Mouse (Mus musculus): ENCODE results near the gene Slc15a1. TPM values are rescaled to one million over a fixed set of nuclear protein-coding genes. Genes with fewer than 3 reads are reported as not detected.
"Not testable (repeated sequence)": the region's sequence is repeated elsewhere in the genome, so short reads cannot be mapped to it uniquely, and the experiment has no call there.

Gene Slc15a1
- polyA plus RNA-seq, 1 experiment from 2014 or later: 0.06 TPM

GRCm38 (mm10) chr14:121425004-121425793, 79.9 kb downstream of the Slc15a1 start:
- Histone ChIP-seq H3K4me1 (no peaks in the 10 kb centered on the region), H3K9ac (no peak overlapping the region), H3K27me3 (no peaks in the 10 kb centered on the region), H3K4me2 (replicated peaks) (no peak overlapping the region), H3K27ac (no peak overlapping the region), H3K4me3 (no peak overlapping the region), H3K36me3 (no peaks in the 10 kb centered on the region), H3K9me3 (peaks cover 11% of the 10 kb centered on the region)
- 0 out of 2 replicates have a peak, but pooled peaks have one; percentile 41 for ATAC-seq (ENCODE audit: insufficient number of reproducible peaks, insufficient read depth, low FRiP score, low TSS enrichment)
- WGBS: 80% methylated on average over 7 of the region's 7 CpGs

- no peaks in the 10 kb centered on the region for H3K36me3 ChIP-seq
- 57% methylated on average over 7 of the region's 7 CpGs for whole genome bisulfite sequencing
Observed at GRCm38 (mm10) chr14:121423341-121423751, 81.7 kb downstream of the Slc15a1 start.

GRCm38 (mm10) chr14:121422664-121423340, 82.2 kb downstream of the Slc15a1 start:
- no peak for ATAC-seq (ENCODE audit: insufficient number of reproducible peaks, insufficient read depth, low FRiP score, low TSS enrichment)
- 55% methylated on average over 4 of the region's 4 CpGs for WGBS
- H3K36me3 ChIP-seq: no peaks in the 10 kb centered on the region

More at GRCm38 (mm10) chr14:121423341-121423751, 81.7 kb downstream of the Slc15a1 start:
- no peak overlapping the region for H3K4me2 ChIP-seq (replicated peaks)
- H3K4me1 ChIP-seq: no peaks in the 10 kb centered on the region
- H3K9ac ChIP-seq: no peak overlapping the region
- no peak for ATAC-seq (ENCODE audit: insufficient number of reproducible peaks, insufficient read depth, low FRiP score, low TSS enrichment)
- H3K9me3 ChIP-seq: peaks cover 10% of the 10 kb centered on the region
- no peak overlapping the region for H3K4me3 ChIP-seq
- no peaks in the 10 kb centered on the region for H3K27me3 ChIP-seq
- no peak overlapping the region for H3K27ac ChIP-seq

GRCm38 (mm10) chr14:121422000-121422399, 83.1 kb downstream of the Slc15a1 start:
- 89% methylated on average over 4 of the region's 4 CpGs for WGBS
- Histone ChIP-seq H3K4me2 (replicated peaks) (no peak overlapping the region), H3K9ac (no peak overlapping the region), H3K27me3 (no peaks in the 10 kb centered on the region), H3K4me3 (no peak overlapping the region), H3K4me1 (no peaks in the 10 kb centered on the region), H3K9me3 (peaks cover 7% of the 10 kb centered on the region), H3K36me3 (no peaks in the 10 kb centered on the region), H3K27ac (no peak overlapping the region)
- ATAC-seq (ENCODE audit: insufficient number of reproducible peaks, insufficient read depth, low FRiP score, low TSS enrichment): no peak

More at GRCm38 (mm10) chr14:121422664-121423340, 82.2 kb downstream of the Slc15a1 start:
- Histone ChIP-seq H3K4me1 (no peaks in the 10 kb centered on the region), H3K4me2 (replicated peaks) (no peak overlapping the region), H3K27ac (no peak overlapping the region), H3K9me3 (peaks cover 7% of the 10 kb centered on the region), H3K9ac (no peak overlapping the region), H3K27me3 (no peaks in the 10 kb centered on the region), H3K4me3 (no peak overlapping the region)

GRCm38 (mm10) chr14:121417594-121417993, 87.5 kb downstream of the Slc15a1 start:
- Histone ChIP-seq H3K27ac (no peak overlapping the region), H3K4me3 (no peak overlapping the region), H3K4me1 (no peaks in the 10 kb centered on the region), H3K9ac (no peak overlapping the region), H3K9me3 (peaks cover 7% of the 10 kb centered on the region), H3K27me3 (no peaks in the 10 kb centered on the region), H3K36me3 (no peaks in the 10 kb centered on the region), H3K4me2 (replicated peaks) (no peak overlapping the region)
- no peak for ATAC-seq (ENCODE audit: insufficient number of reproducible peaks, insufficient read depth, low FRiP score, low TSS enrichment)
- WGBS: 86% methylated on average over 5 of the region's 5 CpGs

- Histone ChIP-seq H3K9ac (no peak overlapping the region), H3K4me1 (no peaks in the 10 kb centered on the region), H3K36me3 (no peaks in the 10 kb centered on the region), H3K27ac (no peak overlapping the region), H3K4me3 (no peak overlapping the region), H3K4me2 (replicated peaks) (no peak overlapping the region), H3K9me3 (peaks cover 7% of the 10 kb centered on the region), H3K27me3 (no peaks in the 10 kb centered on the region)
- WGBS: 86% methylated on average over 11 of the region's 12 CpGs
- ATAC-seq (ENCODE audit: insufficient number of reproducible peaks, insufficient read depth, low FRiP score, low TSS enrichment): no peak
Observed at GRCm38 (mm10) chr14:121416626-121417319, 88.3 kb downstream of the Slc15a1 start.

- Histone ChIP-seq H3K4me1 (no peaks in the 10 kb centered on the region), H3K27ac (no peak overlapping the region), H3K9ac (no peak overlapping the region), H3K9me3 (no peaks in the 10 kb centered on the region), H3K27me3 (no peaks in the 10 kb centered on the region), H3K36me3 (no peaks in the 10 kb centered on the region), H3K4me3 (no peak overlapping the region), H3K4me2 (replicated peaks) (no peak overlapping the region)
- WGBS: 81% methylated on average over 6 of the region's 6 CpGs
- no peak for ATAC-seq (ENCODE audit: insufficient number of reproducible peaks, insufficient read depth, low FRiP score, low TSS enrichment)
Observed at GRCm38 (mm10) chr14:121414635-121415241, 90.3 kb downstream of the Slc15a1 start.

- 100% methylated on average over 1 of the region's 1 CpGs for WGBS
- not testable (repeated sequence) for ATAC-seq (ENCODE audit: insufficient number of reproducible peaks, insufficient read depth, low FRiP score, low TSS enrichment)
Observed at GRCm38 (mm10) chr14:121413726-121414125, 91.3 kb downstream of the Slc15a1 start.

More at GRCm38 (mm10) chr14:121413726-121414125, 91.3 kb downstream of the Slc15a1 start:
- H3K9me3 ChIP-seq; H3K27ac ChIP-seq; H3K27me3 ChIP-seq; H3K4me1 ChIP-seq; H3K9ac ChIP-seq; H3K4me2 ChIP-seq (replicated peaks); H3K36me3 ChIP-seq; H3K4me3 ChIP-seq: not testable (repeated sequence)

Other genes starting within 250 kb of the Slc15a1 start
- gene Stk24, start 125.2 kb downstream of the Slc15a1 start, polyA plus RNA-seq (2016; fragmentation: Nextera tagmentation; extraction: Ambion mirVana): 48.1 and 51.7 TPM in 2 replicates

Data from embryonic facial prominence, embryonic 12.5 days (tissue).